Mouse (Mus musculus): ENCODE results near the gene Whamm. TPM values are rescaled to one million over a fixed set of nuclear protein-coding genes. Genes with fewer than 3 reads are reported as not detected.

Gene Whamm
- polyA plus RNA-seq, 1 experiment = 13.4 TPM

DNA sequence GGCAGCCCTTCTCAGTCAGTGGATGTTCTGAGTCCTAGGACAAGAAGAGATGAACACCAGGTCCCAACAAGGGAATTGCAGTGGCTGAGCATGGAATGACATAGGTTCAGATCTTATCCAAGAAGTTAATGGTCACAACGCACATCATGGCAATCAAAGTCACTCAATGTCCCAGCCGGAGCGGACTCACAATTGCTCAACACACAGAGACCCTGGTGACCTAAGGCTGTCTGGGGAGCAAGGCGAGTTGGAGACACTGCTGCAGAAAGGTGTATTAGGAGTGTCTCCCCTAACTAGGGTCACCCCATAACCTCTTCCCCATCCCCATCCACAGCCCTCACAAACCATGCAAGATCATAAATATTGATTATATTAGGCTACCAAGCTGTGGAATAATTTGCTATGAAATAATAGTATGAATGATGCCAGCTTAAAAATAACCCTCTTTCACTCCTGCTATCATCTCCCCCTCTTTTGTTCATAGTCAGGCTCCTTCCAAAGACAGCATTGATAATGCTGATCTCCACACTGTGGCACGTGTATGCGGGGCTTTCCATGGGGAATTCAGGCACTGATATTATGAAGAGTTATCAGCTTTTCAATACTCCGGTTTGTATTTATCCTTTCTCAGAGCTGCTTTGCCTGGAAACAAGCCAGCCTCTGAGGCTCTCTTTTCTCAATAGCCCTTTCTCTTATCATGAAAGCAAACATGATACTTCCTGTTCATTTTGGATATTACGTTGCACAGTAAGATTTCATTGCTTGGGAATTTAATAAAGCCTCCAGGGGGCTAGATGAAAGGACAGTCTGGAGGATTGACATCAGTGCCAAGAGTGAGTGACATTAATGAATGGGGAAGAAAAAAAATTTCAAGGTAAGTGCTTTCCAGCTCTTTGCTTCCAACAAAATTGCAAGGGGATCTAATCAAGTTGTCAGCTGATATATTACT lies 10.7 kb upstream of the Whamm start:
- TF ChIP-seq CTCF (IDR thresholded peaks at IDR 0.05; ENCODE audit: low read depth, low read length) (no peak), POLR2A (IDR thresholded peaks at IDR 0.05; ENCODE audit: borderline replicate concordance, low read depth, low read length) (no peak)

GRCm38 (mm10) chr7:81561211-81561610 lies 9.9 kb upstream of the Whamm start:
- Histone ChIP-seq H3K4me1 (ENCODE audit: control insufficient read depth, insufficient read depth, low read length) (no peaks in the 10 kb centered on the region), H3K27ac (ENCODE audit: insufficient read depth, low read depth, low read length) (no peak overlapping the region), H3K4me3 (ENCODE audit: insufficient read depth, low read length) (no peak overlapping the region)
- TF ChIP-seq CTCF (IDR thresholded peaks at IDR 0.05; ENCODE audit: low read depth, low read length) (no peak), POLR2A (IDR thresholded peaks at IDR 0.05; ENCODE audit: borderline replicate concordance, low read depth, low read length) (no peak)

More for the DNA sequence above, 10.7 kb upstream of the Whamm start:
- Histone ChIP-seq H3K4me3 (ENCODE audit: insufficient read depth, low read length) (no peak overlapping the region), H3K4me1 (ENCODE audit: control insufficient read depth, insufficient read depth, low read length) (no peaks in the 10 kb centered on the region), H3K27ac (ENCODE audit: insufficient read depth, low read depth, low read length) (no peak overlapping the region)

DNA sequence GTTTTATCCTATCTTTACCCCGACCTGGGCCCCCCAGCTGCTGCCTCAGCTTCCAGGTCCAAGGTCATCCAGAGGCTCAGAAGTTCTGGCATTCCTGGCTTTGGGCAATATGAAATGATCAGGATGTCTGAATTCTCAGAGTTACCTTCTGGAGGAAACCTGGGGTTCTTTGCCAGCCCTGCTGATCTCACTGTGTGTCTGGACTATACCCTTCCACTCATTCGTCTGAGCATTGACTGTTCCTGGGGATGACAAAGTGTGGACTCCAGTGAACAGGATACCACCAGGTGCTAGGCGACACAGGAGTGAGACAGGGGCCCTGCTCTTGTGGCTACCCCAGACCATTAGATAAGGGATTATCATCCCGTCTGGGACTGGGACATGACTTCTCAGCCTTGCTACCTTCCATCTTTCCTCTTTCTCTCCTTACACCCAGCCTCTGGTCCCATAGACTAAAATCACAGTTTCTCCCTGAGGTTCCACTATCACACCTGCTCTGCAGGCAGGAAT lies 7.5 kb upstream of the Whamm start:
- Histone ChIP-seq H3K4me3 (ENCODE audit: insufficient read depth, low read length) (no peak overlapping the region), H3K4me1 (ENCODE audit: control insufficient read depth, insufficient read depth, low read length) (no peaks in the 10 kb centered on the region), H3K27ac (ENCODE audit: insufficient read depth, low read depth, low read length) (no peak overlapping the region)
- no peak for TF ChIP-seq CTCF (IDR thresholded peaks at IDR 0.05; ENCODE audit: low read depth, low read length)
- TF ChIP-seq POLR2A (IDR thresholded peaks at IDR 0.05; ENCODE audit: borderline replicate concordance, low read depth, low read length) = no peak

GRCm38 (mm10) chr7:81564766-81565165 lies 6.3 kb upstream of the Whamm start:
- H3K4me1 ChIP-seq (ENCODE audit: control insufficient read depth, insufficient read depth, low read length) = no peaks in the 10 kb centered on the region
- no peak overlapping the region for H3K27ac ChIP-seq (ENCODE audit: insufficient read depth, low read depth, low read length)
- TF ChIP-seq POLR2A (IDR thresholded peaks at IDR 0.05; ENCODE audit: borderline replicate concordance, low read depth, low read length) (no peak), CTCF (IDR thresholded peaks at IDR 0.05; ENCODE audit: low read depth, low read length) (no peak)
- H3K4me3 ChIP-seq (ENCODE audit: insufficient read depth, low read length) = no peak overlapping the region

DNA sequence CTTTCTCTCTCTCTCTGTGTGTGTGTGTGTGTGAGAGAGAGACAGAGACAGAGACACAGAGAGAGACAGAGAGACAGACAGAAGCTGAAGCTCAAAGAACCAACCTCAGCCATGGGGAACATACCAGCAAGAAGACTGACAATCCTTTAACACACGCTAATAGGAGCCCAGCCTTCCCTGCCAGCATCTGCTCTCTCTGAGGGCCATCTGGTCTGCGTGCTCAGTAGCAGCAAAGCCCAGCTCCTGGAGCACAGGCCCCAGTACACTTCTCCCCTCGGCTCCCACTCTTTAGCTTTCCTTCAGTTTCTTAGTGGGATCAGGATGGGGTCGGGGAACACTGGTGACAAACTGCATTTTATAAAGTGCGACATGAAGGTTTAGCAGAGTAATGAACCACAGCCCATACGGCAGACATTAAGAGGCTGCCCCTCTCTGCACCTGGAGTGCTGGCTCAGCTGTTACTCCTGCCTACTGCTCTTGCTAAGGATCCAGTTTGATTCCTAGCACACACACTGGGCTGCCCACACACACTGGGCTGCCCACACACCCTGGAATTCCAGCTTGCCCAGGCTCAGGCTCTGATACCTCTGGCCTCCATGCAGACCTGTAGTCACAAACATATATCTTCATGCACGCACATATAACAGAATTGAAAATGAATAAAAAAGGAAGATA lies 5.5 kb upstream of the Whamm start:
- H3K4me1 ChIP-seq (ENCODE audit: control insufficient read depth, insufficient read depth, low read length) = no peaks in the 10 kb centered on the region
- TF ChIP-seq POLR2A (IDR thresholded peaks at IDR 0.05; ENCODE audit: borderline replicate concordance, low read depth, low read length) (no peak), CTCF (IDR thresholded peaks at IDR 0.05; ENCODE audit: low read depth, low read length) (no peak)
- no peak overlapping the region for H3K27ac ChIP-seq (ENCODE audit: insufficient read depth, low read depth, low read length)
- H3K4me3 ChIP-seq (ENCODE audit: insufficient read depth, low read length) = no peak overlapping the region

DNA sequence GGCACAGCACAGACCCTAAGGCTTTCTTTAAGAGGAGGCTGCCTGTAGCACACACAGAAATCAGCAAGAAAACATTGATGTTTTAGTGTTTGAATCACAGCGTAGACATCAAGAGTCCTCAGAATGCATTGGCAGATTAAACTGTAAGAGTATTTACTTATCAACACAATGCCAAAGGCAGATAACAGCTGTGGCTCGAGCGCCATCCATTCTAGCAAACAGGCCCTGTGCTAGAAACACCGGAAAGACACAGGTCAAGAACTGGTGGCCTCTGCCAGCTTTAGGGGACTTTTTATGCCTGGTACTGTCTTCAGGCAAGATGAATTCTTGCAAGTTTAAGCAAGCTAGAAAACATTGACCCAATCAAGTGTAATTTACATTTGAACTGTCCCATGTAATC lies 4.7 kb upstream of the Whamm start:
- TF ChIP-seq CTCF (IDR thresholded peaks at IDR 0.05; ENCODE audit: low read depth, low read length) (no peak), POLR2A (IDR thresholded peaks at IDR 0.05; ENCODE audit: borderline replicate concordance, low read depth, low read length) (no peak)
- Histone ChIP-seq H3K4me1 (ENCODE audit: control insufficient read depth, insufficient read depth, low read length) (no peaks in the 10 kb centered on the region), H3K4me3 (ENCODE audit: insufficient read depth, low read length) (no peak overlapping the region), H3K27ac (ENCODE audit: insufficient read depth, low read depth, low read length) (no peak overlapping the region)

GRCm38 (mm10) chr7:81566892-81567291 lies 4.2 kb upstream of the Whamm start, which contains the start of gene Fsd2:
Gene Fsd2 (minus strand): TSS chr7:81566944.
- Histone ChIP-seq H3K27ac (ENCODE audit: insufficient read depth, low read depth, low read length) (no peak within 1 kb of the TSS), H3K4me1 (ENCODE audit: control insufficient read depth, insufficient read depth, low read length) (no peaks in the 10 kb centered on the region), H3K4me3 (ENCODE audit: insufficient read depth, low read length) (no peak within 1 kb of the TSS)
- no peak for TF ChIP-seq CTCF (IDR thresholded peaks at IDR 0.05; ENCODE audit: low read depth, low read length)
- no peak for TF ChIP-seq POLR2A (IDR thresholded peaks at IDR 0.05; ENCODE audit: borderline replicate concordance, low read depth, low read length)

- Histone ChIP-seq H3K4me1 (ENCODE audit: control insufficient read depth, insufficient read depth, low read length) (no peaks in the 10 kb centered on the region), H3K27ac (ENCODE audit: insufficient read depth, low read depth, low read length) (no peak overlapping the region), H3K4me3 (ENCODE audit: insufficient read depth, low read length) (no peak overlapping the region)
- TF ChIP-seq POLR2A (IDR thresholded peaks at IDR 0.05; ENCODE audit: borderline replicate concordance, low read depth, low read length) (no peak), CTCF (IDR thresholded peaks at IDR 0.05; ENCODE audit: low read depth, low read length) (no peak)
Observed at GRCm38 (mm10) chr7:81567396-81567795, 3.7 kb upstream of the Whamm start.

GRCm38 (mm10) chr7:81569851-81570250 lies 1.2 kb upstream of the Whamm start:
- peaks cover 11% of the 10 kb centered on the region for H3K4me1 ChIP-seq (ENCODE audit: control insufficient read depth, insufficient read depth, low read length)
- H3K4me3 ChIP-seq (ENCODE audit: insufficient read depth, low read length) = no peak overlapping the region
- H3K27ac ChIP-seq (ENCODE audit: insufficient read depth, low read depth, low read length) = no peak overlapping the region
- TF ChIP-seq CTCF (IDR thresholded peaks at IDR 0.05; ENCODE audit: low read depth, low read length) = no peak

DNA sequence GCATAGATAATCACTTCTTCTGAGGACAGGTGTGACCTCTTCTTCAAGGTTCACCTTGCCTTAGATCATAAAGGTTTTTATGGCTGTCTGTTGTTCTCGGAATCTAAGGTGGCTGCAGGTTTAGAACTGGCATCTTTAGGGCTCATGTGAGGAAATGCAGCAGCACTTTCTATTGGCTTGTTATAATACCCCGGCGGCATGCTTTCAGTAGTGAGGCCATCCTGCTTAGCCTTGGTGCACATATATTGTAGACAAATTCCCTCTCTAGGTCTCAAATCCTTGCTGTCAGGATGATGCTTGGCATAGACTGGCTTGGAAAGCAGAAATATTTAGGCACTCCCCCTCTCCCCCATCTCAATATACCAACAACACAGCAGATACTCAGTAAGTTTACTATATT lies 795 bp upstream of the Whamm start:
- TF ChIP-seq POLR2A (IDR thresholded peaks at IDR 0.05; ENCODE audit: borderline replicate concordance, low read depth, low read length) = no peak
- TF ChIP-seq CTCF (IDR thresholded peaks at IDR 0.05; ENCODE audit: low read depth, low read length) = no peak
- H3K27ac ChIP-seq (ENCODE audit: insufficient read depth, low read depth, low read length) = no peak overlapping the region
- H3K4me1 ChIP-seq (ENCODE audit: control insufficient read depth, insufficient read depth, low read length) = peaks cover 11% of the 10 kb centered on the region
- no peak overlapping the region for H3K4me3 ChIP-seq (ENCODE audit: insufficient read depth, low read length)

All from bone marrow macrophage, adult 2 months (primary cell).